Mouse (Mus musculus) CH12.LX (cell line): ENCODE data around the gene Med19.

Experiments used
- CTCF ChIP-seq, 2 experiments: IDR thresholded peaks in 1 of 2; conservative IDR thresholded peaks in 1 of 2; 2 replicates each; pipeline ENCODE4 v1.5.1; 2011 to 2012; ENCODE audit warnings: low read depth in 2 of 2, low read length in 2 of 2, improper control_type of control experiment in 1 of 2, inconsistent platforms in 1 of 2, mild to moderate bottlenecking in 1 of 2, moderate library complexity in 1 of 2
- EP300 ChIP-seq: IDR thresholded peaks from 2 replicates; pipeline ENCODE4 v1.6.1; 2011; ENCODE audit warnings: low read length, improper control_type of control experiment
- USF2 ChIP-seq: conservative IDR thresholded peaks from 2 replicates; pipeline ENCODE4 v1.6.1; 2011; ENCODE audit warnings: low read depth, low read length, improper control_type of control experiment

DNA sequence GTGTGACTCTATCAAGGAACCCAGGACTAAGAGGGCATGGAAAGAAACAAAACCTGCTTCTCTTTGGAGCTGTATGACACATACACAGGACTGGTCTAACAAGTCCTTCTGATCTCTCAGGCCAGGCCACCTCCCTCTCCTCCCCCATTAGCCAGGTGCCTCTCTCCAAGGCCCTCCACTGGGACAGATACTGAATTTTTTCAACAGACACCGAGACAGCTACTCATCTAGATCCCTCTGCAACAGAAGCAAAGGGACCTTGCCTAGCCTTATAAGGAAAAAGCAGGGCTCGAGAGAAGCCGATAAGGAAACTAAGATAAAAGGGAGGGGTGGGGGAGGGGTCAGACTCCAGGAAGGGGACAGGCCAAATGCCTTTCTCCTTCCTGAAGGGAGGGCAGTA is 45.2 kb upstream of the Med19 start:
- TF ChIP-seq USF2 (no peak), EP300 (no peak), CTCF (conservative IDR thresholded peaks at IDR 0.05 in 1 of 2, IDR thresholded peaks at IDR 0.05 in 1 of 2; ENCODE audit: low read depth in 2 of 2, low read length in 2 of 2) (no peak)
